Mouse (Mus musculus): ENCODE measurements at regions not wholly inside any gene's neighbourhood (a gene's known extent, or its start where the extent isn't known, plus 50 kb on each side); places are given as distances from the start of the nearest gene placed in this dataset.

DNA sequence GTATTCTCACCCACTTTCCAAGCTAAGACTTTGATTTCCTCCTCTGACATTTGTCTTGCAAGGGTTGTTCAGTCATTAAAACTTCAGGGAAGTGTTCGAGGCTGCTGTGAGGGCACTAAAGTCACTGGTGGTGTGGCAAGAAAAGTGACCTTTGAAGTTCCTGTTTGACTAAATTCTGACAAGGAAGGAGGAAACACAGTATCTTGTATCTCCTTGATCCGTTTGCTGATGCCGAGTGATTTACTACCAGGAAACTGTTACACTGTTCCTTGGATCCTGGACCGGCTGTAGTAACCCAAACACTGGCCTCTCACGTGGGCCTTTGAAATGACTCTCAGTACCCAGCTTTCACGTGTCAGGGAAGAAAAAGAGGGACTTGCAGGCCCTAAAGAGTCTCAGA lies 53.5 kb upstream of the Ralgapa2 start:
- no peak for DNase-seq (ENCODE audit: low read depth, low spot score)

DNA sequence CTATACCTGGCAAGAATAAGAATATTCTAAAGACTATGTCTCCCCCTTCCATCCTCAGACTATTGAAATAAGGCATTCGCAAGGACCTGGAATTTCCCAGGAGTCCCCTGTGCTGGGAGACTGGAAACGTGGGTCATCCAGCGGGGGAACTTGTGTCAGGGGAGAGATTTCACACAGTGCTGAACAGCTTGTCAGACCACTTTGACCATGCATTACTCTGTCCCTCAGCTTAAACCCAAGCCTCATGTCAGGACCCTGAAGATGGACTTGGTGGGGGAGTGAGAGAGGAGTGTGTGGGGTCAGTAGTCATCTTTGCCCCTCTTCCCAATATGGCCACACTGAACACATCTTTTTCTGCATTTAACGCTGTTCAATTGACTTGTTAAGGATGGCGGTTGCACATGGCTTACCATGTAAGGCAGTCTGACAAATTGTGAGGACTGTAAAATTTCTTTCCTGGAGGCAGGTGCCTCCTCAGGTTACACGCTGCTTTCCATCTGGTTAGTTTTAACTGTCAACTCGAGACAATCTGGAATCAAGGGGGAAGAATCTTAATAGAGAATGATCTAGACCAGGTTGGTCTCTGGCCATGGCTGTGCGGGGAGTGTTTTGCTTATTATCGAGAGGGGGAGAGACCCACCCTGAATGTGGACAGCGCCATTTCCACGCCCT lies 56.2 kb upstream of the Ralgapa2 start:
- DNase-seq (ENCODE audit: low read depth, low spot score), result no peak

DNA sequence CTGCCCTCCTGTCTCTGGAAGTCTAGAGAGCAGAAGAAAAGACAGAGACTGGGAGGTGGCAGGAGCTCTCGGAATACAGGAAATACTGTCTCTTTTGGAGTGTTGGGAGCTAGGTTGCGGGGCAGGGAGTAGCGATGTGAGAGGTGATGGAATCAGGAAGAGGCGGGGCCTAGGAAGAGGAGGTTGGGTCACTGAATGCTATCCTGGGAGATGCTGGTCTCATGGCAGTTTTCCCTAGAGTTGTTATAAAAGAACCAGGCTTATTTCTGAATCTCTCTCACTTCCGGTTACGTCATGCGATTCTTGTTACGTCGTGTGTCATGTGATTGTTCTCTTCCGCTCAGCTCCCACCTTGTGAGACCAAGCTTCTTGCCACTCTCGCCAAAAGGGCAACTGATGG lies 58.9 kb upstream of the Ralgapa2 start:
- DNase-seq (ENCODE audit: low read depth, low spot score), result no peak

DNA sequence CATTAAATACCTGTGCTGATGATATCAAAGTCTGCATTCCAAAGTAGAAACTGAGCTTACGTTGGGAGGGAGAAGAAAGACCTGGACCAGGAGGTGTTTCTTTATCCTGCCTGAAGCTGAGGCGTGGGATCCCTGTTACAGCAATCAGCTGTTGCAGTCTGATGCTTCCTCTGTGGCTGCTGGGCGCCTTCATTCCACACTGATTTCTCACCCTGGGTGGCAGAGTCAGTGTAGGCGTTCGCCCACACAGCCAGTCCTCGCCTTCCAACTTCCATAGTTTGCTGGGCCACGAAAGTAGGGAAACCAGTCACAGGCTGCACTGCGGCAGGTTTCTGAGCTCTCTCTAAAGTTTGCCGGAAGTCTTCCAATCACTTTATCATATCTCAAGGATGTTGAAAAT lies 59.7 kb upstream of the Ralgapa2 start:
- no peak for DNase-seq (ENCODE audit: low read depth, low spot score)

DNA sequence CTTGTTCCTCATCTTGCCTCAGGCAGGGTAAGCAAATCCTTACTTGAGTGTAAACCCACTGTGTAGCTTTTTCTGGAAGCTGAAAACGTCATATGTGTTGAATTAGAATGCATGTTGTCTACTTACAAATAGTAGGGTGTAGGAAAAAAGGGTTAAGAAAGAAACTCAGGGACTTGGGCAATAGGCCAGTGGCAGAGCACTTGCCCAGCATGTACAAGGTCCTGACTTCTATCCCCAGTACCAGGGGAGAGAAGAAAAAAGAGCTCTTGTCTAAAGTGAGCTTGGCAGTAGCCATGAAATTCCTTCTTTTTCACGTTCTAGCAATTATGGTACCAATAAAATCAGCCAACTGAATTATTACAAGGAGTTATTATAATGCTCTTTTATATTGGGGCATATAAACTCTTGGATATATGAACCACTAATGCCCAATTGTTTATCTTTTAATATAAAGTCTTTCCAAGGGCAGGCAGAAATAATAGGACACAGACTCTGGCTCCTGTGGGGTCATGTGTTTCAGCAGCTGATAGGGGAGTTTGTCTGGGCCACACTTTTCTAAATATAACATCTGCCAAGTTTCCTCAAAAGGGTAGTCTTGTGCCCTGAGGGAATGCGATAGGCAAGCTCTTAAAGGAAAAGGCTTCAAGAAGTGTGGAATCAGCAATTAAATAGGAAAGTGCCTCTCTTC lies 63.6 kb upstream of the Ralgapa2 start:
- no peak for DNase-seq (ENCODE audit: low read depth, low spot score)

DNA sequence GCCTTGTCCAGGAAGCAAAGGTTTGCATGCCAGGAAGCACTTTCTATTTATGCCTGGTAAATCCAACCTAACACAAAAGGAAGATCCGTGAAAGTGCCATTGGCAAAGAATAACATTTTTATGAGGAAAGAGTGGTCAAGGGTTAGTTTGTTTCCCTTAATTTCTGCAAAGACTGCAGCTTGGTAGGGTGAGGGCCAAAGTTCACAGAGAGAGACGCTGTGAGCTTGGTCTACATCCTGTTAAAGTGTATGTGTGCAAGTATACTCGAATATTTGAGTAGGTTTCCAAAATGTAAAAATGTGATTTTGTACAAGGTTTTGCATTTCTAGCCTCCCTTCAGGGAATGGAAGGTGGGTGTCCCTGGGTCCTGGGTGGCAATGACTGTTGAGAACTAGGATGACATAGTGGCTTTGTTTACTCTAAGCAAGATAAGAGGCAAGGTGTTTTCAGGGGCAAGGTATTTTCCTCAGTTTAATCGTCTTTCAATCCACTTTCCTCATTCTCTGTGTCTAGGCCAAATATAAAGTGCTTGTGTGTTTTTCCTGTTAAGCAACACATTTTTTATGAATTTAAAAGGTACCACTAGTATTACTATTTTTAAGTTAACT lies 64.3 kb upstream of the Ralgapa2 start:
- no peak for DNase-seq (ENCODE audit: low read depth, low spot score)

DNA sequence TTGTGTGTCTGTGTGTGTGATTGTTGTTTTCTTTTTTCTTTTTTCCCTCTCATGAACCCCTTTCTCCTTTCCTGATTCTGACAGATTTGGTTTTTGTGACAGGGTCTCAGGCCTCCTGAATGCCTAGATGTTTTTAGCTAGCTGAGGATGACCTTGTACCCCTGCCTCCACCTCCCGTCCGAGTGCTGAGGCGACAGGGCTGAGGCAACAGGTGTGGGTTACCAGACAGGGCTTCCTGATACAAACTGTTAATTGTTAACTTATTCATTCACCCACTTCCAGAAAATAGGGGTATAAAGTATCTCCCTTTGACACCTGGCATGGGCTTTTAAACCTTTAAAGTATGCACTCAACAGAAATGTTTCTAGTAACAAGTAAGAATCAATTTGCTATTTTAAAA lies 65.0 kb upstream of the Ralgapa2 start:
- DNase-seq (ENCODE audit: low read depth, low spot score), result no peak

DNA sequence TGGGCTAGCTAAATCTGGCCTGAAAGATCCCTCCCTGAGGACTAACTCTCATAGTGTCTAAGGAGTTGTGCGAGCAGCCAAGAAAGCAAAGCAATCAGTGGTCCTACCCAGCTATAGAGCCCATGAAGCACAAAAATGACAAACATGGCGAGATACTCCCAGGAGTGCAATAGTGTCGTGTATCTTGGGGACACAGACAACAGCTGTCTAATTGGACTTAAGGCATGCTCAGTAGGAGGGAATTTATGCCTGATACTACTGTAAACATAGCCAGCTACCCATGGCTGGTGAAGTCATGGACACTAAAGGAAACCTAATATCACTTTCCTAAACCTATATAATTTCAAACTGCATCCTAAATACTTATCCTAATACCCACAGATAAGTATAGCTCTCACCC lies 69.1 kb upstream of the Ralgapa2 start:
- DNase-seq (ENCODE audit: low read depth, low spot score), result no peak

DNA sequence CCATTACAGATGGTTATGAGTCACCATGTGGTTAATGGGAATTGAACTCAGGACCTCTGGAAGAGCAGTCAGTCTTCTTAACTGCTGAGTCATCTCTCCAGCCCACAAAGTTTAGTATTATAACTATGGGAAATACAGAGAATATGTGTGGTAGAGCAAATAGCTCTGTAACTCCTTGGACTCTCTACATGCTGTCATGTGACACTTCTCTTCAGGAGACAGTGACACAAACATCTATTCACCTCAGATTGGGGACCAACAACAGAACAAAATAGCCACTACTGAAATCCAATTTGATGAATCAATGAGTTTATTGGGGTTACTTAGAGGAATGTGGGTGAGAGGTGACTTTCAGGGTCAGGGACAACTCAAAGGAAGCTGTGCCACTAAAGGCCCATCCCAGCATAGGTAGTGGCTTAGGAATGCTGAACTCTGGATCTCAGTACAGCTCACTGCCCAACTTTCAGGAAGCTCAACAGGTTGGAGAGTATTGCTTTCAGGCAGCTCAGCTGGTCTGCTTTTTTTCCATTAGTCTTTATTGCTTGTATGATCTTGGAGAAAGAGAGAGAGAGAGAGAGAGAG lies 71.8 kb upstream of the Ralgapa2 start:
- no peak for DNase-seq (ENCODE audit: low read depth, low spot score)

DNA sequence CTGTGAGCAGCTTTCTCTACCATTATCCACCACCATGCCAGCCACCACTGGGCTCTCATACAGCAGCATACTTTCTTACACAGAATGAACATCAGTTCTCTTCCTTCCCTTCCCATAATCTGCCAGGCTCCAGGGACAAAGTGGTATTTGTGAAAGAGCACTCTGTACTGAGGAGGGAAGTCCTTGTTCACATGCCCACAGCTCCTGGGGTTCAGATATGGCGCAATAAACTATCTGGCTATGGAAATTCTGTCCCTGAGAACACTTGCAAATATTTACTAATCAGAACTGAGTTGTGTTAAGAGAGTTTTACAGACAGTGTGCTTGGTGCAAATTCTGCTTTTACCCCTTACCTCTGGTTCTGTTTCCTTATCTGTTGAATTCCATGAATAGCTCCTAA lies 74.2 kb upstream of the Ralgapa2 start:
- no peak for DNase-seq (ENCODE audit: low read depth, low spot score)

DNA sequence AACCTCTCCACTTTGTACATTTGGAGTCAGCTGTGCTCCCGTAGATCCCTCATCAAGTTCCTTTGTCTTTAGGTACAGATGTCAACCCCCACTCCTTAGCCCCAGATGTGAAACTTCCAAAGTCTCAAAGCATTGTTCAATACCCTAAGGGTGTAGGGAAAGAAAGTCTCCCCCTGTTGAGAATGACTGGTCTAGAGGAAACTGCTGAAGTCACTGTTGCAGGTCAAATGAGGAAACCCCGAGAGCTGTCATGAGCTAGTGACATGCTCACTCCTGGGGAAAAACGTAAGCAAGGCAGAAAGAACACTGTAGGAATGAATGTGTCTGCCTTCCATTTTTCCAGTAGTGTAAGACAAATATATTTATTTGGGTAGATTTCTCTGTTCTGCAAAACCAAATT lies 74.8 kb upstream of the Ralgapa2 start:
- DNase-seq (ENCODE audit: low read depth, low spot score), result no peak

DNA sequence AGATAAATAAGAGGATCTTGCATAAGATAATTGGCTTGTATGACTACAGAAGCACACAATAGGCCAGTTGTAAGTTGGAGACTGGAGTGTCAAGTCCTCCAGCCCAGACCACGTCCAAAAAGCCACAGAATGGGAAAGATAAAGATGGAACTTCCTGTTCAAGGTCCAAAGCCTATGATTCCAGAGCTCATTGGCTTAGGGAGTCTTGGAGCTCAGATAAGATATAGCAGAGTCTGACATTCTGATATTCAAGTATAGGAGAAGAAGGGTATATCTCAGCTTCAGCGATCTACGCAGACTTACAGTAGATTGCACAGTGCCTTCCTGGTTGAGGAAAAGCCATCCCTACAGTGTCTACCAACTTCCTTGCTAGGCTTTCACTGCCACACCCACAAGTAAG lies 77.7 kb upstream of the Ralgapa2 start:
- DNase-seq (ENCODE audit: low read depth, low spot score), result no peak

DNA sequence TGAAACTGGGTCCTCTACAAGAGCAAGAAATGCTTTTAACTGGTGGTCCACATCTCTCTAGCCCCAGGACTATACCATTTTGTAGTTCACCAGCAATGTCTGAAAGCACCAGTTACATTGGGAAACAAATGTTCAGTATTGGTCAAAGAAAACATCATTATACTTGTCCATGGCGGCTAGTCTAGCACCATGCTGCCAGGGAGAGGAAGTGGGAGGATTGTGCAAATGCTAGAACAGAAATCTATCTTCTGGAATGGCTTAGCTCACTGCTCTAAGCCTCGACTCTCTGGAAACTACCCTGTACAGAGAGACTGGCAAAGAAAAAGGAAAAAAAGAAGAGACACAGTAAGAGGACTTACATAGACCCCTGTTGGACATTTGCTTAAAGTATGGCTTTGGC lies 81.1 kb upstream of the Ralgapa2 start:
- no peak for DNase-seq (ENCODE audit: low read depth, low spot score)

DNA sequence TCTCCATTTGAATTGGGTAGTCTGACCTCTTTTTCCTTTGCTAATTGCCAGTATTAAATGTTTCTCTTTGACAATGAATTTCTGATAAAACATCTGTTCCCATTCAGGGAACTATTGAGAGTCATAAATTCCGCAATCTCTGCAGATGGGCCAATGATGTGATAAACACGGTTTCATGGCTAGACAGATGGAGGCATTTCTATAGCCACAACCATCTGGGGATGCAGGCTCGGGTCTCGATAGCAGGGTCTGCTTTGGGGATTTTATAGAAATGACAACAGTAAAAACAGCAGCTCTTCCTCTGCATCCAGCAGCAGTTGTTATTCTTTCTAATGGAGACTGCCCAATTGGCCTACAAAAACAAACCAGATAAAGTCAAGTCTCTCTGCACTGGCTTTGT lies 82.1 kb upstream of the Ralgapa2 start:
- no peak for DNase-seq (ENCODE audit: low read depth, low spot score)

DNA sequence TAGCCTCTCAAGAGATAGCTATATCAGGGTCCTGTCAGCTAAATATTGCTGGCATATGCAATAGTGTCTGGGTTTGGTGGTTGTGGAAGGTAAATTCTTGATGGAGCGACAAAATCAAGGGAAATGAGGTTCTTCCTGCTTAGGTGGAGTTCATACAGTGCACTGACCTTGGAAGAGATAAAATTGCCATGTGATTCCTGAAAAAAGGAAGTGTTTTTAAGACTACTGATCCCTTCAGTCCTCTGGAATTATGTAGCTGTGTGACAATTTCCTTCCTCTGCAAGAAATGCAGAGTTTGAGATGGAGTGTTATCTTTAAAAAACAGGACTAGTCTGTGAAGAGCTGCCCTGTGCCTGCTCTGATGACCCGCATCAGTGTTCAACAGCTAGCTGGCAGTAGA lies 83.5 kb upstream of the Ralgapa2 start:
- no peak for DNase-seq (ENCODE audit: low read depth, low spot score)

DNA sequence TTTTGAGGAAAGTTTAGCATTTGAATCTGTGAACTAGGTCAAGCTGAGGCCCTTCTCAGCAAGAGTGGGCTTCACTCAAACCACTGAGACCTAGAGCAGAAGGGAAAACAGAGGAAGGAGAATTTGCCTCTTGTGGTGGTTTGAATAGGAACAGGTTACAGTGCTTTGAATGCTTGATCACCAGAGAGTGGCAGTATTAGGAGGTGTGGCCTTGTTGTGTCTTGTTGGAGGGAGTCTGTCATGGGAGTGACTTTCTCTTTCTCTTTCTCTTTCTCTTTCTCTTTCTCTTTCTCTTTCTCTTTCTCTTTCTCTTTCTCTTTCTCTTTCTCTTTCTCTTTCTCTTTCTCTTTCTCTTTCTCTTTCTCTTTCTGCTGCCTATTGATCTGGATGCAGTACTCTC lies 94.0 kb upstream of the Ralgapa2 start:
- no peak for DNase-seq (ENCODE audit: low read depth, low spot score)

DNA sequence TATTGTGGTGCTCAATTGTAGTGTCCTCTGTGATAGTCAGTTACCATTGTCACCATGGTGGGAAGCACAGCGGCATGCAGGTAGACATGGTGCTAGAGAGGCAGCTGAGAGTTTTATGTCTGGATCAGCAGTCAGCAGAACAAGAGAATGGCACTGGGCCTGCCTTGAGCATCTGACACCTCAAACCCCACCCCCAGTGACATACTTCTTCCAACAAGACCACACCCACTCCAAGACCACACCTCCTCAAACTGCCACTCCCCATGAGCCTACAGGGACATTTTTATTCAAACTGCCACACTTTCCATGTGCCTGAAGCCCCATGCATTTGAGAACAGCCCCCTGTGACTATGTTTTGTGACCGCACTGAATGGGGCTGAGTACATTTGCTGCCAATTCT lies 98.8 kb upstream of the Ralgapa2 start:
- no peak for DNase-seq (ENCODE audit: low read depth, low spot score)

DNA sequence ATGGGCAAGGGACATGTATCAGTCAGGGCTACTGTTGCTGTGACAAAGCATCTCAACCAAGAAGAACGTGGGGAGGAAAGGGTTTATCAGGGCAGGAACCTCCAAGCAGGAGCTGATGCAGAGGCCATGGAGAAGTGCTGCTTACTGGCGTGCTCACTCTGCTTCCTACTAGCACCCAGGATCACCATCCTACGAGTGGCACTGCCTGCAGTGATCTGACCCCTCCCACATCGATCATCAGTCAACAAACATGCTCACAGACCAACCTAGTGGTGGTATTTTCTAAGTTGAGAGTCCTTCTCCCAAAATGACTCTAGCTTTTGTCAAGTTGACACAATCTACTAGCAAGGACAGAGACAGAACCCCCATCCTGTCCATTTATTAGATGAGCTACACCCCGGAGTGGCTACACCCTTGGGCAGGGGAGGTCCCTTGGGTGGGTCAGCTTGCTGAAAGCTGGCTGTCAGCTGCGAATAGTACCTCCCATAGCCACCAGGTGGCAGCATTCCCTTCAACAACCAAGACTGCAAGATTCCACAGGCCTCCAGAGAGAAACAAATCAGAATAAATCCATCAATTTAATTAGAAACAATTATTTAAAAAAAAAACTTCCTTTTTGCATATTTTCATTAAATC lies 99.9 kb upstream of the Ralgapa2 start:
- DNase-seq (ENCODE audit: low read depth, low spot score), result no peak

DNA sequence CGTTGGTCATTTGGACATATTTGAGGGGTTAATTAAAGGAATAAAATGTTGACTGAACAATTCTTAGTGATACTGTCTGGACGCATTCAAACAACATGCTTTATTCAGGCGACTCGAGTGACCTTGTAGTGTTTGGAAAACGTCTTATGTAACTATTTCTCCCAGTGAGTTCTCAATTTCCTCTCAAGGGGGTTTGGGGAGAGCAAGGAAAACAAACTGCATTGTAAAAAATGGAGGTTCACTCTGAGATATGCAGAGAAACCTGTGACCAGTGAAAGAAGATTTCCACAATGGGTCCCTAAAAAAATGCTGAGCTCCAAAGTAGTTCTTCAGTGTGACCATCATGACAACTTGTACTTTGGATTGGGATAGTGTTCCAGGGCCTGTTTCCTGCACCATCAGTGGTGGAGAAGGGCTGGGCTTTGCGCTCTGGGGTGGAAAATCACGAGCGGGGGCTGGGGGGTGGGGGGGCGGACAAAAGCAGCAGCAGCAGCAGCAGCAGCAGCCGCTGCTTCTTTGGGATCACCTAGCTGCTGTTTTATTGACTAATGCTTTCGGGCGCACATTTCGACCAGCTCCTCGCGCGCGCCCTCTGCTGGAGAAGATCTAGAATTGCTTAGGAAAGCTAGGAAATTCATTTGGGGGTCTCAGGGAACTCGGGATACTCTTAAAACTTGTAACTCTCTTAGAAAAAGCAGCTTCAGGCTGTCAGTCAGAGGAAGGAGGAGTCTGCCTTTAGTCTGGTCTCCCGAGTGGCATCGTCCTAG lies 100.6 kb upstream of the Ralgapa2 start:
- no peak for DNase-seq (ENCODE audit: low read depth, low spot score)

DNA sequence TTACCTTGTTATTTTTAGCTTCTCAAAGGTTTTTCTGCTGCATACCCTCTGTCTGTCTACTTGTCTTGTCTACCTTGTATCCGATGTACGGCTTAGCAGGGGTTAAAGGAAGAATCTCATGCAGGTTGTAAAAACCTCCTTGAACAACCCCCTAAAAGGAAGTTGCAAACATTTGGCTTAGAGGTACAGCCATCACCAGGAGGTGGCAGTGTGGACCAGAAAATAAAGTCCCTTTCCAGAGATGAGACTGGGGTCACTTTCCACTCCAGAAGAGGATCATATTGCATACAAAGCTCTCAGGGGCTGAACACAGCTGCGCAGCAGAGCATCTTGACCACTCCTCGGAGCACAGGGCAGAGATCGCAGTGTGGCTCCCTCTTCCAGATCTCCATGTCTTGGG lies 109.0 kb upstream of the Ralgapa2 start:
- DNase-seq (ENCODE audit: low read depth, low spot score), result no peak

DNA sequence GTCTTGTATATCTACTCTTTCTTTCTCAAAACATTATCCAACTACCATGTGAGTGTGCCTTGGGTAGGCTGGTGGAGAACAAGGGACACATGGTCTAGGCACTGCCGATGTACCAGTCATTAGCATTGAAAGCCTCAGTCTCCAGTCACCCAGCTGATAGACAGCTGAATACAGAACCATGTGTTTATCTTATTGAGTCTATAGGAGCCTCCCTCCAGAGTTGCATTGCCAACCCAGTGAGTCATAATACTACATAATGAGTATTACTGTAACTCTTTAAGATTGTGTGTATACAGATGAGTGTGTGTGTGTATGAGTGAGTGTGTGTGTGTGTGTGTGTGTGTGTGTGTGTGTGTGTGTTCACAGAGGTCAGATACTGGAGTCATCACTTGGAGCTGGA lies 110.9 kb upstream of the Ralgapa2 start:
- DNase-seq (ENCODE audit: low read depth, low spot score), result no peak

DNA sequence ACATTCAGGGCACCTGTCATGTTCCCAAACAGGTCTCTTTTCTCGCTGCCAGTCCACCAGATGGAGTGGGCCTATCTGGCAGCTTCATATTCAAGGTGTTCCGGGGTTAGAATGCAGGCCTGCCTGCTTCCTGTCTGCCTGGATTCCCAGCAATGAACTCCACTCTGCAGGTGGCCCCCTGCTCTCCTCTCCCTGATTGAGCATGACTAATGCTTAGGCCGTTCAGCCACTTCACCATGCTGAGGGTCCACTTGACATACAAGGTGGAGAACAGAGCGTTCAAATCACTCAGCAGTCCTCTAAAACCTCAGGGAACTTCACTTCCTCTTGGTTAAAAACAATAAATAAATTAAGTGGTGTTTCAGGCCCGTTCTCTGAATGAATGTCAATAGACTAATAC lies 112.1 kb upstream of the Ralgapa2 start:
- no peak for DNase-seq (ENCODE audit: low read depth, low spot score)

All from brain, embryonic 18.5 days (tissue).